Mouse (Mus musculus): ENCODE data around the gene Cyfip2. TPM values are rescaled to one million over a fixed set of nuclear protein-coding genes. Genes with fewer than 3 reads are reported as not detected.
A peak's percentile ranks its signal among the peaks of the same experiment; 100 is the strongest.

Gene Cyfip2
- total and polyA plus RNA-seq, 2 experiments = 0.55 to 0.71 TPM

DNA sequence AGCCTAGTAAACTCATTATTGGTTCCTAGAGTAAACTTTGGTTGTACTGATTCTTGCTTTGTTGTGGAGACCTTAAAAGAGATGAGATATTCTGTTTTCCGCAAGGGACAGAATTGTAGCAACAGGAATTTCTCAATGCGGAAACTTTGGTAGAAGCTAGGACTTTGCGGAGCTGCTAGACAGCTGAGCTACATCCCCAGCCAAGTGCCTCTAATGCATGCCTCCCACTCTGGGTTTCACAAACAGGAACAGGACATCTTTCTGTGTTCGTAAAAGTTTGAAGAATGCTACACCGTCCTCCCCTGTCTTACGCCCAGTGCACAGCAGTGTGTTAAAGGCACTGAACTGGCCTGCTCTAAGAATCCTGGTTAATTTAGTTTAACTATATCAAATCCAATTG is 136.5 kb downstream of the Cyfip2 start:
- WGBS = 92% methylated on average over 6 of the region's 6 CpGs
- no peak for TF ChIP-seq CTCF (IDR thresholded peaks at IDR 0.05; ENCODE audit: low read depth, low read length)
- TF ChIP-seq POLR2A (IDR thresholded peaks at IDR 0.05; ENCODE audit: extremely low read depth, insufficient read depth, low read length) = no peak

DNA sequence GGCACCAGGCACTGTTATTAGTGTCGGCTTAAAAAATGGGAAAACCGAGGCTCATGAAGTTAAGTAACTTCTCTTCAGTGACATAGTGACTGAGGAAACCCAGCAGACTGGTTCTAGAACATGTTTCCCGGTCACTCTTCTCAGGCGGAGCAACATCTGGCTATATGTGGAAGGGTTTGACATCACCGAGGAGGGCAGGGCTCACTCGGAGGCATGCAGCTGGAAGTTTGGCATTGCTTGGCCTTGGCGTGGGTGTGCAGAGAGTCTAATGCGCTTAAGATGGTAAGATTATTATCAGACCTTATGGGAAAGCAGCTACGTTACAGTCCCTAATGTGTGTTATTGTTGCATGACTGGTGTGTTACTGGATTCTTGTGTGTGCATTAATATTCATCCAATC is 140.5 kb downstream of the Cyfip2 start:
- Histone ChIP-seq H3K4me1 (ENCODE audit: control insufficient read depth, insufficient read depth, low read length) (no peaks in the 10 kb centered on the region), H3K27me3 (ENCODE audit: control insufficient read depth, insufficient read depth, low read length) (0 out of 2 replicates have a peak, but pooled peaks cover 2% of the 10 kb centered on the region), H3K79me2 (ENCODE audit: control insufficient read depth, insufficient read depth, low read length) (no peaks in the 10 kb centered on the region), H3K27ac (replicated peaks; ENCODE audit: insufficient read depth, low read depth, low read length) (no peak overlapping the region), H3K9ac (ENCODE audit: low read depth, low read length) (no peak overlapping the region), H3K4me3 (ENCODE audit: insufficient read depth, low read depth, low read length) (no peak overlapping the region), H3K36me3 (ENCODE audit: control insufficient read depth, insufficient read depth, low read length) (no peaks in the 10 kb centered on the region)
- 91% methylated on average over 9 of the region's 9 CpGs for WGBS
- no peak for DNase-seq (ENCODE audit: extremely low read depth, low read depth, low spot score)
- TF ChIP-seq POLR2A (IDR thresholded peaks at IDR 0.05; ENCODE audit: extremely low read depth, insufficient read depth, low read length) (no peak), CTCF (IDR thresholded peaks at IDR 0.05; ENCODE audit: low read depth, low read length) (no peak)

More for the DNA sequence above, 136.5 kb downstream of the Cyfip2 start:
- Histone ChIP-seq H3K36me3 (ENCODE audit: control insufficient read depth, insufficient read depth, low read length) (no peaks in the 10 kb centered on the region), H3K27me3 (ENCODE audit: control insufficient read depth, insufficient read depth, low read length) (0 out of 2 replicates have a peak, but pooled peaks cover 2% of the 10 kb centered on the region), H3K4me1 (ENCODE audit: control insufficient read depth, insufficient read depth, low read length) (no peaks in the 10 kb centered on the region), H3K79me2 (ENCODE audit: control insufficient read depth, insufficient read depth, low read length) (no peaks in the 10 kb centered on the region), H3K27ac (replicated peaks; ENCODE audit: insufficient read depth, low read depth, low read length) (no peak overlapping the region), H3K9ac (ENCODE audit: low read depth, low read length) (no peak overlapping the region), H3K4me3 (ENCODE audit: insufficient read depth, low read depth, low read length) (no peak overlapping the region)
- no peak for DNase-seq (ENCODE audit: extremely low read depth, low read depth, low spot score)

DNA sequence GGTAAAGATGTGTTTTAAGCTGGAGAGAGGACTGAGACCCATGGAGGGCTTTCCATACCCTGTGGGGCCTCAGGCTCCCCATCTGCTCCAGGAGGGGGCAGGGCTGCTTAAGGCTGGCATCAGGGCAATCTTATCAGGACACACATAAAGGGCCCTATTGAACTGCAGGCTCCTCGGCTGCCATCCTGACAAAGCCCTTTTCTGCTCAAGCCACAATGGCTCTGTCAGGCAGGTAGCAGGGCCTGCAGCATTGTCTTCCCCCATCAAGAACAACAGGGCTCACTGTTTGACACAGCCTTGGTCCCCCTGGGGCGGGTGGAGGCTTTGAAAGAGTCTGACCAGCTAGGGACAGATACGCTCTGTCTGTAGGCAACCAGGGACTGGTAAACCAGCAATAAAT is 142.8 kb downstream of the Cyfip2 start:
- Histone ChIP-seq H3K79me2 (ENCODE audit: control insufficient read depth, insufficient read depth, low read length) (no peaks in the 10 kb centered on the region), H3K9ac (ENCODE audit: low read depth, low read length) (no peak overlapping the region), H3K27me3 (ENCODE audit: control insufficient read depth, insufficient read depth, low read length) (peaks cover 5% of the 10 kb centered on the region), H3K27ac (replicated peaks; ENCODE audit: insufficient read depth, low read depth, low read length) (no peak overlapping the region), H3K4me1 (ENCODE audit: control insufficient read depth, insufficient read depth, low read length) (no peaks in the 10 kb centered on the region), H3K36me3 (ENCODE audit: control insufficient read depth, insufficient read depth, low read length) (no peaks in the 10 kb centered on the region), H3K4me3 (ENCODE audit: insufficient read depth, low read depth, low read length) (no peak overlapping the region)
- 84% methylated on average over 3 of the region's 3 CpGs for WGBS
- no peak for TF ChIP-seq CTCF (IDR thresholded peaks at IDR 0.05; ENCODE audit: low read depth, low read length)
- no peak for TF ChIP-seq POLR2A (IDR thresholded peaks at IDR 0.05; ENCODE audit: extremely low read depth, insufficient read depth, low read length)
- no peak for DNase-seq (ENCODE audit: extremely low read depth, low read depth, low spot score)

DNA sequence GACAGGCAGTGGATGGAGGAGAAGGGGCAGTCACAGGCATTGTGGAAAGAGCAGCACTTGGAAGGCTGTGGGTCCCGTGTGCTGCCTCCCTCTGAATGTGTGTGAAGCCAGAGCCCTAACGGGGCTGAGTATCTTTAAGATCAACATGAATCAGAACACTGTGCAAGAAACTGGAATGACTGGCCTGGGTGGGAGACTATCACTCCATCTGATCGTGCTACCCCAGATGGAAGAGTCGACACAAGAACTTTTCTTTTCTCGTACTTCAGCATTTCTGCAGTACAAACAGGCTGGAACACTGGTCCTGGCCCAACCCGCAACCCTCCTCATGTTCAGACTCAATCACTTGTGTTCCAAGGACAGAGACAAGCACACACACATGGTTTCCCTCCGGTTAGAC is 144.2 kb downstream of the Cyfip2 start:
- no peak overlapping the region for H3K4me3 ChIP-seq (ENCODE audit: insufficient read depth, low read depth, low read length)
- no peaks in the 10 kb centered on the region for H3K4me1 ChIP-seq (ENCODE audit: control insufficient read depth, insufficient read depth, low read length)
- no peak overlapping the region for H3K9ac ChIP-seq (ENCODE audit: low read depth, low read length)
- no peak for DNase-seq (ENCODE audit: extremely low read depth, low read depth, low spot score)
- H3K36me3 ChIP-seq (ENCODE audit: control insufficient read depth, insufficient read depth, low read length) = no peaks in the 10 kb centered on the region
- H3K79me2 ChIP-seq (ENCODE audit: control insufficient read depth, insufficient read depth, low read length) = no peaks in the 10 kb centered on the region
- H3K27me3 ChIP-seq (ENCODE audit: control insufficient read depth, insufficient read depth, low read length) = peaks cover 5% of the 10 kb centered on the region
- TF ChIP-seq CTCF (IDR thresholded peaks at IDR 0.05; ENCODE audit: low read depth, low read length) = no peak
- no peak for TF ChIP-seq POLR2A (IDR thresholded peaks at IDR 0.05; ENCODE audit: extremely low read depth, insufficient read depth, low read length)
- WGBS = 92% methylated on average over 7 of the region's 7 CpGs
- no peak overlapping the region for H3K27ac ChIP-seq (replicated peaks; ENCODE audit: insufficient read depth, low read depth, low read length)

DNA sequence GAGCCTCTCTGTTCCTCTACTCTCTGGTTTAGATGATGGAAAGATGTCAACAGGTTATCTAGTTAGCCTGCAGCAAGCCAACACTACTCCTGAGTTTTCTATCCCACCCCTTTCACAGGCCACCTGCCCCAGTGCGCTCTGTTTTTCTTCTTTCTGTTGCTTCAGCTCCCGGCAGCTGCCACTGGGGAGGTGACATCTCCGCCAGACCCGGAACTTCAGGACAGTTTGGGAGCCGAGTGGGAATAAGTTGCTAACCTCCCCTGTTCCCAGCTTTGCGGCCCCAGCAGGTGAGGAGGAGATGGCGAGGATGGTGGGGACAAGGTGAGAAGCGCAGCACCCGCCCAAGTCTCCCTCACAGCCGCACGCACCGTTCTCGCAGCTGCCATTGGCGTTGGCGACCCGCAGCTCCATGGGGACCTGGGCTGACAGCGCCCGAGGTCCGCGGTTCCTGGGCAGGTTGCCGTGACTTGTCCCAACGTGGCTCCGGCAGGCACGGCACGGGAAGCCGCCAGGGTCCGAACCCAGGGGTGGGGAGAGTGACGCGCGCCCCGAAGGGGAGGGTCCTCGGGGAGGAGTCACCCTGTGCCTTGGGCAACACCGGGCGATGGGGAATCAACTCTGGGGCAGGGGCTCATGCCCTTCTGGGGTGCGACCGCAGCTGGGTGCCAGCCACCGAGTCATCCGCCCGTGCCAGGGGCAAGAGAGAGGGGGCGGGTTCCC is 146.6 kb downstream of the Cyfip2 start, which contains the start of gene Nipal4:
Gene Nipal4 (minus strand): TSS at position 643 of the 720 bp plus-strand sequence.
- 3% methylated on average over 40 of the region's 40 CpGs for WGBS
- H3K9ac ChIP-seq (ENCODE audit: low read depth, low read length) = no peak within 1 kb of the TSS

DNA sequence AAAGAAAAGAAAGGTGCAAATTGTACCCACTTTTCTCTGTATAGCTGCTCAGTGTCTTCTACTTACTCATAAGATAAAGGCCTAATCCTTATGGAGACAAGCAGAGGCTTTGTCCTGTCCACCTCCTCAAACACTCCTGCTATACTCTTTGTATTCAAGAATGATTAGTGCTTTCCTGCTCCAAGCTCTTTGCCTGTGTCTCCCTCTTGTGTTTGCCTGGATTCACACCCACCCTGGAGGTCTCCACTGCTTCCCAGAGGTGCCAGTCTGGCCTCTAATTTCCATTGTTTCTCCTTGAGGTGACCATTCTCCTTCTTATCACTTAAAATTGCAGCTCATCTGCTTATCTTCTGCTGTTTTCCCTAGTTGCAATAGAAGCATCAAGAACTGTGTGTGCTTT is 155.2 kb downstream of the Cyfip2 start:
- DNase-seq (ENCODE audit: extremely low read depth, low read depth, low spot score) = no peak
- Histone ChIP-seq H3K36me3 (ENCODE audit: control insufficient read depth, insufficient read depth, low read length) (no peaks in the 10 kb centered on the region), H3K4me3 (ENCODE audit: insufficient read depth, low read depth, low read length) (no peak overlapping the region), H3K9ac (ENCODE audit: low read depth, low read length) (no peak overlapping the region), H3K27ac (replicated peaks; ENCODE audit: insufficient read depth, low read depth, low read length) (no peak overlapping the region), H3K79me2 (ENCODE audit: control insufficient read depth, insufficient read depth, low read length) (no peaks in the 10 kb centered on the region), H3K27me3 (ENCODE audit: control insufficient read depth, insufficient read depth, low read length) (no peaks in the 10 kb centered on the region), H3K4me1 (ENCODE audit: control insufficient read depth, insufficient read depth, low read length) (no peaks in the 10 kb centered on the region)
- TF ChIP-seq POLR2A (IDR thresholded peaks at IDR 0.05; ENCODE audit: extremely low read depth, insufficient read depth, low read length) (no peak), CTCF (IDR thresholded peaks at IDR 0.05; ENCODE audit: low read depth, low read length) (no peak)

More for the DNA sequence above, 146.6 kb downstream of the Cyfip2 start, which contains the start of gene Nipal4:
- Histone ChIP-seq H3K4me1 (ENCODE audit: control insufficient read depth, insufficient read depth, low read length) (no peaks in the 10 kb centered on the region), H3K4me3 (ENCODE audit: insufficient read depth, low read depth, low read length) (peak within 1 kb of the TSS; percentile 41; the same call in 1 of the 2 replicates), H3K79me2 (ENCODE audit: control insufficient read depth, insufficient read depth, low read length) (no peaks in the 10 kb centered on the region), H3K36me3 (ENCODE audit: control insufficient read depth, insufficient read depth, low read length) (no peaks in the 10 kb centered on the region), H3K27ac (replicated peaks; ENCODE audit: insufficient read depth, low read depth, low read length) (no peak within 1 kb of the TSS), H3K27me3 (ENCODE audit: control insufficient read depth, insufficient read depth, low read length) (peaks cover 5% of the 10 kb centered on the region)
- DNase-seq (ENCODE audit: extremely low read depth, low read depth, low spot score) = no peak
- TF ChIP-seq CTCF (IDR thresholded peaks at IDR 0.05; ENCODE audit: low read depth, low read length) (no peak), POLR2A (IDR thresholded peaks at IDR 0.05; ENCODE audit: extremely low read depth, insufficient read depth, low read length) (no peak)

Data from liver, adult 2 months (tissue).